Mouse (Mus musculus) E14TG2a.4 (cell line): ENCODE results near the gene Zdhhc11.

Source experiments
- CTCF ChIP-seq: conservative IDR thresholded peaks from 2 replicates; pipeline ENCODE4 v1.5.1; 2014; ENCODE audit warnings: low read length
- POU5F1 ChIP-seq: IDR thresholded peaks from 2 replicates; pipeline ENCODE4 v1.6.1; 2014; ENCODE audit warnings: low read length, borderline replicate concordance

DNA sequence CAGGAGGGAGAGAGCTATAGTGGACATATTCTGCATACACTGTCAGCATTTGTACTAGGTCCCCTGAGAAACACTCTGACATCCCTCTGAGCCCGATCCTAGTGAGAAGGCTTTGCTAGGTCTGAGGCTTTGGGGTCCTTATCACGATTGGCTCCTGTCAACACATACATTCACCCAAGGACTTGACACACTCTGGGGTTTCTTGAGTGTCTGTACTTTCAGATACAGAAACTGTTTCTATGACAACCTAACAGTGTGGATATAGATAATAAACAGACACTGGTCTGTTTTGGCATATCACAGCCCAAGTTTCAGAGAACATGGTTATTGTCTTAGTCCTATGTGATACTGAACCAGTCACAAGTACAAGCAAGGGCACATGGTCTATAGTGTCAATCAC lies 27.1 kb downstream of the Zdhhc11 start:
- TF ChIP-seq CTCF = no peak
- TF ChIP-seq POU5F1 = no peak
